Mouse (Mus musculus): ENCODE results near the gene Skint3.
"Not testable (repeated sequence)": the region's sequence is repeated elsewhere in the genome, so short reads cannot be mapped to it uniquely, and the experiment has no call there.

Gene Skint3

GRCm38 (mm10) chr4:112231945-112232344 lies at the start of gene Skint3:
Skint3 (plus strand) TSS chr4:112232245.
- DNase-seq (ENCODE audit: low read depth) = no peak

- no peak for DNase-seq (ENCODE audit: low read depth)
Measured at GRCm38 (mm10) chr4:112243416-112243815, 11.4 kb downstream of the Skint3 start.

DNA sequence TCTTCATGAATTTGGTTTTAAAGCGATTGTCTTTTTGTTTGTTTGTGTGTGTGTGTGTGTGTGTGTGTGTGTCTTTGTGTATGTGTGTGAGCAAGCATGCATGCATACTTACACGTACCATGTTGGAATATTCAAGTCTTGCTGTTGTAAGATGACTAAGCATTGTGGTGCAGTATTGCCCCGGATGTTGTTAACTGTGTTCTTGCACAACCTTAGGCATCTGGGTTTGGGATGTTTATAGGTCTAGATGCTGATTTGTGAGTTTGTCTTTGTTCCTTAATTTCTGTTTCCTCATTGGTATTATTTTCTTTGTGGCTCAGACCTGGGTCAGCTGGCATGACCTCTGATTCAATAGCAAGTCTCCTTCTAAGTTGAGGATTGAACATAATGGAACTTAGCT lies 11.9 kb downstream of the Skint3 start:
- no peak for DNase-seq (ENCODE audit: low read depth)

GRCm38 (mm10) chr4:112256022-112256421 lies 24.0 kb downstream of the Skint3 start:
- no peak for DNase-seq (ENCODE audit: low read depth)

DNA sequence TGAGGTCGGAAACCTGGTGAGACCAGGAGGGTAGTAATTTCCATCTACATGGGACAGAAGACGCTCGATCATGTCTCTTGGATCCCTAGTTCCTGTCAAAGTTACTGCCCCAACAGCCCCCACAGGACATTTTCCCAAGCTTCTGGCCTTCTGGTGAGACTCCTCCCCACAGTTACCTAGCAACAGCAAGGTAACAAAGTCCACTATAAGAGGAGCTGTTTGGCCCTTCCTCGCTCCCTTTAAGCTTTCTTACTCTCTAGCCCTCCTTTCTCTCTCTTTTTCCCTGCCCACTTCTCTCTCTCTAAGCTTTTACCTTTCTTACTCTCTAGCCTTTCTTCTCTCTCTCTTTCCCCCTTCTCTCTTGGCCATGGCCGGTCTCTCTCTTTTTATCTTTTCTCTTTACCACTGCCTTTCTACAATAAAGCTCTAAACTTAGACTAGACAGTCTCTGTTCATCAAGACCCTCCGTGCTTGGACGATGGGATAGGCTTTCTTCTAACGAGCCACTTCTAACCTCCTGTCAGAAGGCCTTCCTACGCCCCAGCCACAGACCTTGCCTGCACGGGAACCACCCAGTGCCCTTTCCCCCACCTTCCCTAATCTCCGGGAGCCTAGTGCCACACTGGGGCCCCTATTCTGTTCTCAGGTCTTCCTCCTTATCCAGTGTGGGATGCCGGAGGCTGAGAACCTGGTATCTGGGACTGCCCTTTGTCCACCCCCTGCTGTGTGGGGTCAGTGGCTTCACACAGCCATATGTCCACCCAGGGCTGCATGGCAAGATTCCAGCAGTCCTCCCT lies 55.3 kb downstream of the Skint3 start:
- no peak for DNase-seq (ENCODE audit: low read depth)

DNA sequence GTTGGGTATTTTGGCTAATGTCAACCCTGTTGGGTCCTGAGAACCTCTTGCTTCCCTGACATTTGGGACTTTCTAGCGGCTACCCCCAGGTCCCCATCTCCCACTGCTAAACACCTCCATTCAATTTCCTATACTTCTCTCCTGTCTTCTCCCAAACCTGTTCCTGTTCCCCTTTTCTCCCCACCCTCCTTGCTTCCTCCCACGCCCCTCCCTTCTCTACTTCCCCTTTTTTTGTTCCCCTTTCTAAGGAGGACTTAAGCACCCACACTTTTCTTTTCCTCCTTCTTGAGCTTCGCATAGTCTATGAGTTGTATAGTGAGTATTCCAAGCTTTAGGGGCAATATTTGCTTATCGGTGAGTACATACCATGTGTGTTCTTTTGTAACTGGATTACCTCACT lies 56.4 kb downstream of the Skint3 start:
- no peak for DNase-seq (ENCODE audit: low read depth)

- DNase-seq (ENCODE audit: low read depth) = no peak
Measured at GRCm38 (mm10) chr4:112302305-112302704, 70.3 kb downstream of the Skint3 start.

DNA sequence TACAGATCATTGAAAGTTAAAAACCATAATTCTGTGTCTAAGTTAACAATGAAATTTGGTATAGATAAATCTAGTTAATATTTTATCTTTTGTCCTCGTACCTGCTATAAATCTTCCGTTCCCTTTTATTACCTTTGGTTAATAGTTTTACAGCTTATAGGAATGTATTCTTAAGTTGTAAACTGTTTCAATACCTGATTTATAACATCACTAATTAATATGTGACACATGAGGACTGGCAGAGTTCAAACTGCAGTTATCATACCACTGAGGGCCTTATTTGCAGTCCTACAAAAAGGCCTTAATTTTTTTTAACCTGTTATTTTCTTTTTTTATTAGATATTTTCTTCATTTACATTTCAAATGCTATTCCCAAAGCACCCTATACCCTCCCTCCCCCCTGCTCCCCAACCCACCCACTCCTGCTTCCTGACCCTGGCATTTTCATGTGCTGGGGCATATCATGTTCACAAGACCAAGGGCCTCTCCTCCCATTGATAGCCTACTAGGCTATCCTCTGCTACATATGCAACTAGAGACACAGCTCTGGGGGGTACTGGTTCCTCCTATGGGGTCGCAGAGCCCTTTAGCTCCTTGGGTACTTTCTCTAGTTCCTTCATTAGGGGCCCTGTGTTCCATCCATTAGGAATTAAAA lies 70.9 kb downstream of the Skint3 start:
- DNase-seq (ENCODE audit: low read depth) = no peak

DNA sequence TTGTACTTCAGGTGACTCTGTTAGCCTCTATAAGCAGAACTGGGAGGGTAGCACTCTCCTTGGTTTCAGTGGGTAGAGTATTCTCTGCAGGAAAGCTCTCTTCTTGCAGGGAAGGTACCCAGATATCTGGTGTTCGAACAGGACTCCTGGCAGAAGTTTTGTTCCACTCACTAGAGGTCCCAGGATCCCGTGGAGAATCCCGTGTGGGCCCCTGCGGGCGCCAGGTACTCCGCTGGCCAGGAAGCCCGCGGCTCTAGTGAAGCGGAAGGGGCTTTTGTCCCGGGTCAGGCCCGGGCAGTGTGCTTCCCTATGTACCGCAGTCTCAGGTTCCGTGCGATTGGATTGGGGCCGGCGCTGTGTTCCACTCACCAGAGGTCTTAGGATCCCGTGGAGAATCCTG lies 117.1 kb downstream of the Skint3 start:
- not testable (repeated sequence) for DNase-seq (ENCODE audit: low read depth)

All from c-Kit-positive CD71-negative TER-119-negative erythroid progenitor cells, embryonic 14.5 days (primary cell).